Mouse (Mus musculus) hindbrain, postnatal 0 days (tissue): ENCODE results near the gene Gpx6. TPM values are rescaled to one million over a fixed set of nuclear protein-coding genes. Genes with fewer than 3 reads are reported as not detected.

Experiments used
- ATAC-seq: fragments of 200-750 bp; cut with Nextera tagmentation; 2 replicates; pipeline ENCODE4 v1.8.0; 2017; ENCODE audit warnings: mild to moderate bottlenecking, moderate TSS enrichment, moderate library complexity
- DNase-seq: peaks from one replicate; pipeline ENCODE4 v3.0.0-alpha.2; 2015; ENCODE audit warnings: low spot score
- H3K27ac ChIP-seq: fragments of 300-500 bp; sonication (generic); 2 replicates; pipeline ENCODE4 v1.5.1; 2014; ENCODE audit warnings: mild to moderate bottlenecking
- H3K27me3 ChIP-seq: fragments of 300-500 bp; sonication (generic); 2 replicates; pipeline ENCODE4 v1.6.1; 2014; ENCODE audit warnings: low read length, mixed read lengths; ENCODE audit not compliant: insufficient read depth
- H3K36me3 ChIP-seq: fragments of 300-500 bp; sonication (generic); 2 replicates; pipeline ENCODE4 v1.6.1; 2014; ENCODE audit warnings: low read length, mixed read lengths; ENCODE audit not compliant: insufficient read depth
- H3K4me1 ChIP-seq: fragments of 300-500 bp; sonication (generic); 2 replicates; pipeline ENCODE4 v1.6.1; 2014; ENCODE audit warnings: antibody characterized with exemption, low read length, mixed read lengths; ENCODE audit not compliant: insufficient read depth
- H3K4me2 ChIP-seq: fragments of 300-500 bp; sonication (generic); 2 replicates; pipeline ENCODE4 v1.6.1; 2014; ENCODE audit warnings: low read depth, mild to moderate bottlenecking, low read length, moderate library complexity, mixed read lengths
- H3K4me3 ChIP-seq: fragments of 300-500 bp; sonication (generic); 2 replicates; pipeline ENCODE4 v1.5.1; 2014; ENCODE audit warnings: low read length
- H3K9ac ChIP-seq: fragments of 300-500 bp; sonication (generic); replicated peaks from 2 replicates; pipeline ENCODE4 v1.6.1; 2014; ENCODE audit warnings: mild to moderate bottlenecking, low read length, moderate library complexity, mixed read lengths
- H3K9me3 ChIP-seq: fragments of 300-500 bp; sonication (generic); 2 replicates; pipeline ENCODE4 v1.6.1; 2016; ENCODE audit warnings: low read length, mixed read lengths
- CTCF ChIP-seq: IDR thresholded peaks from 2 replicates; pipeline ENCODE4 v1.5.1; 2016; ENCODE audit warnings: antibody characterized with exemption, control low read depth, low read depth
- WGBS: fragments of 180-500 bp; shearing (Covaris S2); extraction: QIAGEN DNeasy Blood & Tissue Kit; methylation state at CpG from one replicate; pipeline ENCODE4 v1.1.7; 2014; 5-methylcytosine and 5-hydroxymethylcytosine counted together
- polyA plus RNA-seq: library from polyadenylated mRNA; unstranded; fragments of >200 nt; fragmentation: Nextera tagmentation; extraction: Ambion mirVana; gene quantifications from 2 replicates; pipeline ENCODE4 v1.2.1, GENCODE M21; 2015
- total RNA-seq: library from RNA; depleted of rRNA; stranded (reverse); fragments of >200 nt; gene quantifications from 2 replicates; pipeline ENCODE4 v1.2.3, GENCODE M21; 2014; rRNA removed

The Gpx6 gene
- total and polyA plus RNA-seq, 2 experiments from 2014 or later: 0.59 to 0.84 TPM

DNA sequence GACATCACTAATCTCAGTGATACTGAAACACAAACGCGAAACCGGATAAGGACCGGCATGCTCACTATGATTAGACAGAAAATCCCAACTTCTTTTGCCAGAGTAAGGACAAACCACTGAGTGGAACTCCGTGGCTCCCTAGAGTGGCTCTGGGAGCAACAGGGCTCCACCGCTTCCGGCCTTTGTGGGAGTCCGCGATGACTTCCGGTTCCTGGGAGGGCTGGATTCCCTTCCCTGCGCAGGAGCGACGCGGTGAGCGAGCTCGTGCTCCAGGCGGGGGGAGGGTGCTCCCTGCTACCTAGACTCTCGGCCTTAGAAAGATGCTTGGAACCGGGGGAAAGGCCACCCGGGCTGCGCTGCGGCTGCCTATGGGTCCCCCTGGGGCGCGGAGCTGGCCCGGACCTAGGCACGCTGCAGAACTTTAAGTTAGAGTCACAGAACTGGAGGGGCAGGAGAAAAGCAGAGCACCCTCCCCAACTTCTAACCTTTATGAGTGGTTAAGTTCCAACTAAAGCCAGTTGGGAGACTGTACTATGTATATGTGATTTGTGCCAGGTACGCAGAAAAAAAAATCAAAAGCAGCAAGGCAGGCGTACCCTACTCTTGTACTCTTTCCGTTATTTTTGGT is 50.8 kb downstream of the Gpx6 start, which contains the start of gene Zscan12:
Zscan12 (plus strand) TSS at position 200 of the 628 bp plus-strand sequence.
- H3K9ac ChIP-seq: peak within 1 kb of the TSS; percentile 84
- WGBS: 0% methylated on average over 29 of the region's 29 CpGs
- H3K27me3 ChIP-seq: no peaks in the 10 kb centered on the region
- H3K9me3 ChIP-seq: no peaks in the 10 kb centered on the region
- peak within 1 kb of the TSS; percentile 85 for H3K4me3 ChIP-seq
- peak within 1 kb of the TSS; percentile 70; the same call in 1 of the 2 replicates for H3K27ac ChIP-seq
- no peaks in the 10 kb centered on the region for H3K36me3 ChIP-seq
- ATAC-seq: peak; percentile 100
- H3K4me2 ChIP-seq: peak within 1 kb of the TSS; percentile 73
- no peak for TF ChIP-seq CTCF
- peak; percentile 97 for DNase-seq
- H3K4me1 ChIP-seq: peaks cover 8% of the 10 kb centered on the region; the same call in 1 of the 2 replicates

GRCm38 (mm10) chr13:21363719-21364118 is 51.8 kb downstream of the Gpx6 start:
- H3K27me3 ChIP-seq: no peaks in the 10 kb centered on the region
- TF ChIP-seq CTCF: no peak
- peak overlapping the region; percentile 84; the same call in 1 of the 2 replicates for H3K9ac ChIP-seq
- no peak for DNase-seq
- peak overlapping the region; percentile 85 for H3K4me3 ChIP-seq
- no peaks in the 10 kb centered on the region for H3K9me3 ChIP-seq
- peak overlapping the region; percentile 73 for H3K4me2 ChIP-seq
- WGBS: 64% methylated on average over 12 of the region's 12 CpGs
- no peak overlapping the region for H3K27ac ChIP-seq
- ATAC-seq: no peak
- H3K4me1 ChIP-seq: peaks cover 8% of the 10 kb centered on the region; the same call in 1 of the 2 replicates
- peaks cover 1% of the 10 kb centered on the region; the same call in 1 of the 2 replicates for H3K36me3 ChIP-seq

DNA sequence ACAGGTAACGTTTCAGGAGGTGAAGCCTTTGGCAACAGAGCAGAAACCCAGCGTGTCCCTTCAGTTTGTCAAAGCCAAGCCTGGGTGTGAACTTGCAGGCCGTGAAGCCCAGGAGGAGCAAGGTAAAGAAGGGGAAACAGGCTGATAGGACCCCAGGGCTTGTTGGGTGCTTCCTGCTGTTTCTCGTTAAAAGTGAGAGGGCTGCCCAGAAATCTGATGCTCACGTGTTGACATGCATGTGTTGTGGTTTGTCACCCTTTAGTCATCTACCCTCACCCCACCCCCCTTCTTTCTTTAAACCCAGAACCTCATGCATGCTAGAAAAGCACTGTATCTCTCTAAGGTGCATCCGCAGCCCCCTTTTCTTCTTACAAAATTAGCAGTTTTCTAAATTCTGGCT is 54.7 kb downstream of the Gpx6 start:
- Histone ChIP-seq H3K4me1 (peaks cover 8% of the 10 kb centered on the region; the same call in 1 of the 2 replicates), H3K9ac (no peak overlapping the region), H3K4me3 (no peak overlapping the region), H3K4me2 (no peak overlapping the region), H3K27me3 (no peaks in the 10 kb centered on the region), H3K36me3 (peaks cover 21% of the 10 kb centered on the region), H3K9me3 (no peaks in the 10 kb centered on the region), H3K27ac (no peak overlapping the region)
- DNase-seq (no peak), ATAC-seq (no peak)
- 76% methylated on average over 6 of the region's 6 CpGs for WGBS
- TF ChIP-seq CTCF: no peak

Other genes starting within 250 kb of the Gpx6 start
- gene Olfr1370, start 237.2 kb upstream of the Gpx6 start, total RNA-seq: not detected in 2 replicates
- not detected in 2 replicates for gene Olfr1370, start 237.2 kb upstream of the Gpx6 start, polyA plus RNA-seq
- gene Olfr1369-ps1, start 200.6 kb upstream of the Gpx6 start, total RNA-seq: not detected in 2 replicates
- gene Olfr1369-ps1, start 200.6 kb upstream of the Gpx6 start, polyA plus RNA-seq: 0.06 TPM in 1 of 2 replicates, not detected in the other
- not detected in 2 replicates for gene Olfr263, start 182.5 kb upstream of the Gpx6 start, total RNA-seq
- not detected in 2 replicates for gene Olfr263, start 182.5 kb upstream of the Gpx6 start, polyA plus RNA-seq
- not detected in 2 replicates for gene Olfr1368, start 166.3 kb upstream of the Gpx6 start, total RNA-seq
- gene Olfr1368, start 166.3 kb upstream of the Gpx6 start, polyA plus RNA-seq: not detected in 2 replicates
- gene Trim27, start 132.7 kb upstream of the Gpx6 start, total RNA-seq: 84.9 and 107 TPM in 2 replicates
- 68.3 and 69.1 TPM in 2 replicates for gene Trim27, start 132.7 kb upstream of the Gpx6 start, polyA plus RNA-seq
- gene Gpx5, start 19.4 kb upstream of the Gpx6 start, total RNA-seq: not detected in 2 replicates
- gene Gpx5, start 19.4 kb upstream of the Gpx6 start, polyA plus RNA-seq: not detected in 2 replicates
- gene Olfr1367, start 34.8 kb downstream of the Gpx6 start, total RNA-seq: not detected in 2 replicates
- not detected in 2 replicates for gene Olfr1367, start 34.8 kb downstream of the Gpx6 start, polyA plus RNA-seq
- 4.0 and 5.3 TPM in 2 replicates for gene Zscan12, start 50.7 kb downstream of the Gpx6 start, total RNA-seq
- gene Zscan12, start 50.7 kb downstream of the Gpx6 start, polyA plus RNA-seq: 7.7 and 8.1 TPM in 2 replicates
- 36.4 and 47.1 TPM in 2 replicates for gene Zkscan3, start 90.6 kb downstream of the Gpx6 start, total RNA-seq
- 45.9 and 48.2 TPM in 2 replicates for gene Zkscan3, start 90.6 kb downstream of the Gpx6 start, polyA plus RNA-seq
- gene Pgbd1, start 128.9 kb downstream of the Gpx6 start, total RNA-seq: 3.3 and 6.3 TPM in 2 replicates
- 2.0 and 2.1 TPM in 2 replicates for gene Pgbd1, start 128.9 kb downstream of the Gpx6 start, polyA plus RNA-seq
- gene Zscan26, start 141.6 kb downstream of the Gpx6 start, total RNA-seq: 18.8 and 18.9 TPM in 2 replicates
- 19.4 and 23.5 TPM in 2 replicates for gene Zscan26, start 141.6 kb downstream of the Gpx6 start, polyA plus RNA-seq
- gene Nkapl, start 156.4 kb downstream of the Gpx6 start, total RNA-seq: 0.86 and 1.1 TPM in 2 replicates
- 1.5 and 2.6 TPM in 2 replicates for gene Nkapl, start 156.4 kb downstream of the Gpx6 start, polyA plus RNA-seq
- 6.0 and 6.2 TPM in 2 replicates for gene Zkscan4, start 166.8 kb downstream of the Gpx6 start, total RNA-seq
- 5.1 and 5.6 TPM in 2 replicates for gene Zkscan4, start 166.8 kb downstream of the Gpx6 start, polyA plus RNA-seq
- gene Gm10065, start 167.3 kb downstream of the Gpx6 start, total RNA-seq: not detected in 2 replicates
- gene Gm10065, start 167.3 kb downstream of the Gpx6 start, polyA plus RNA-seq: not detected in 2 replicates
- gene AK157302, start 183.1 kb downstream of the Gpx6 start, total RNA-seq: 0.14 and 0.16 TPM in 2 replicates
- gene AK157302, start 183.1 kb downstream of the Gpx6 start, polyA plus RNA-seq: 0.43 and 0.53 TPM in 2 replicates
- 20.4 and 83.2 TPM in 2 replicates for gene Gm11273, start 189.3 kb downstream of the Gpx6 start, total RNA-seq
- gene Gm11273, start 189.3 kb downstream of the Gpx6 start, polyA plus RNA-seq: 7.7 and 8.2 TPM in 2 replicates
- gene Zkscan8, start 219.0 kb downstream of the Gpx6 start, total RNA-seq: 7.1 and 8.9 TPM in 2 replicates
- gene Zkscan8, start 219.0 kb downstream of the Gpx6 start, polyA plus RNA-seq: 2.7 and 2.8 TPM in 2 replicates
- gene Olfr1366, start 230.7 kb downstream of the Gpx6 start, total RNA-seq: not detected in 2 replicates
- 0.19 and 0.23 TPM in 2 replicates for gene Olfr1366, start 230.7 kb downstream of the Gpx6 start, polyA plus RNA-seq
- gene Olfr1535, start 247.8 kb downstream of the Gpx6 start, total RNA-seq: not detected in 2 replicates
- 0.11 and 0.16 TPM in 2 replicates for gene Olfr1535, start 247.8 kb downstream of the Gpx6 start, polyA plus RNA-seq